Mouse (Mus musculus): ENCODE data around the gene Edf1. TPM values are rescaled to one million over a fixed set of nuclear protein-coding genes. Genes with fewer than 3 reads are reported as not detected.
"Not testable (repeated sequence)": the region's sequence is repeated elsewhere in the genome, so short reads cannot be mapped to it uniquely, and the experiment has no call there.

The Edf1 gene
- polyA plus RNA-seq, 1 experiment from 2014 or later: 364 TPM

DNA sequence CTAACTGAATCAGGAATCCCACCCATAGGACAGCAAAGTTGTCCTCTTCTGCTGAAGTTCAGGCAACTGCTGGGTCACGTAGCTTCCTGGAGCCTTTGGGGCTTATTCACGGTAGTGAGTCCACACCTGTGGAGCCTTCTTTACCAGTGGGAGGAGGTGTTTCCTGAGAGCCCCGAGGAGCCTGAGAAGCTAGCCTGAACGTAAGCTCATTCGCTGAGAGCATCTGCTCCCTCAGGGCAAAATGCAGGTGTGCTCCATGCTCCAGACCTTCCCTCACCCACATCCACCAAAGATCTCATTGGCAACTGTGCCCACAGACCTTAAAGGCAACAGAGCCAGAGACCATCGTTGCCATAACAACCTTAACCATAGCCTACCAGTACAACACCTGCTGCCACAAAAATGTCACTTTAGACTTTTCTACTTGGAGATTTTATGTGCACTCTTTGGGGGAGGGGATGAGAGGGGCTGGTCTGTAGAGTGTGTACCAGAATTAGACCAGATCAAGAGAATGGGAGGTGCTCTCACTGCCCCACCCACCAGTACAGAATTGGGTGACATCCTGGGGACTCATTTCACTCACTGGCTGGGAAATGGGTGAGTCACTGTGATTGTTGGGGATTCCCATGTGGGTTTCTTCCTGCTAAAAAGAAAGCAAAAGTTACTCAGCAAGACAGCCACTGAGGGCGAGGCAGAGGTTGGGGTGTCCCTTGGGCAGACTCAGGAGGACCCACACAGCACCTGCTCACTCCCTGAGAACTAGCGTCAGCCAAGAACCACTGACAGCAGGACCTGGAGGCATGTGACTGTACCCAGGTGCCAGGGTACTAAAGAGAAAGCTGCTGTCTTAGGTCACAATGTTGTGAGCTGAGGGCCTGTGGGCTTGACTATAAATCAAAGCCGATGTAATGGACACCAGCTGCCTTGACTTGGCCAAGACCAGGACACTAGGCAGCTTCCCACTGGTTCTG, 8.3 kb upstream of the Edf1 start:
- Histone ChIP-seq H3K4me3 (no peak overlapping the region), H3K36me3 (0 out of 2 replicates have a peak, but pooled peaks cover under 1% of the 10 kb centered on the region), H3K9me3 (replicated peaks) (no peaks in the 10 kb centered on the region), H3K27me3 (ENCODE audit: low read depth, poor library complexity, severe bottlenecking) (no peaks in the 10 kb centered on the region), H3K27ac (replicated peaks) (no peak overlapping the region), H3K4me1 (peaks cover 25% of the 10 kb centered on the region)
- 80% methylated on average over 9 of the region's 9 CpGs for WGBS
- no peak for DNase-seq (ENCODE audit: low spot score)

DNA sequence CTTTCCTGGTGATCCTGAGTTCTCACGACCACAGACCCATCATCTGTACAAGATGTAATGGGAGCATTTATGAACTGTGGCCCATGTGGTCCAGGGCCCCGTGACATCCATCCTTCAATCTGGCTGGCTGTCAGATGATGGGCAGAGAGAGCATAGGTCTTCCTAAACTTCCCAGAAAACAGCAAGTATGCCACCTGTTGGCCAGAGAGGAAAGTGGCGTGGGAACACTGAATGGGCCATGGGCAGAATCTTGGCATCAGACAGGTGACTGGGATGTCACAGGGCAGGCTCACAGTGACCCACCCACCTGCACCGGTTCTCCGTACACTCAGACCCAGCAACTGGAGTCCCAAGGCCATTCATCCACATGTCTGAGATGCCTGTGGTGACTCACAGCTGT, 6.5 kb upstream of the Edf1 start:
- no peaks in the 10 kb centered on the region for H3K9me3 ChIP-seq (replicated peaks)
- H3K27me3 ChIP-seq (ENCODE audit: low read depth, poor library complexity, severe bottlenecking): no peaks in the 10 kb centered on the region
- H3K36me3 ChIP-seq: no peaks in the 10 kb centered on the region
- 36% methylated on average over 5 of the region's 5 CpGs for WGBS
- no peak overlapping the region for H3K27ac ChIP-seq (replicated peaks)
- H3K4me1 ChIP-seq: peaks cover 9% of the 10 kb centered on the region
- no peak for DNase-seq (ENCODE audit: low spot score)
- no peak overlapping the region for H3K4me3 ChIP-seq

DNA sequence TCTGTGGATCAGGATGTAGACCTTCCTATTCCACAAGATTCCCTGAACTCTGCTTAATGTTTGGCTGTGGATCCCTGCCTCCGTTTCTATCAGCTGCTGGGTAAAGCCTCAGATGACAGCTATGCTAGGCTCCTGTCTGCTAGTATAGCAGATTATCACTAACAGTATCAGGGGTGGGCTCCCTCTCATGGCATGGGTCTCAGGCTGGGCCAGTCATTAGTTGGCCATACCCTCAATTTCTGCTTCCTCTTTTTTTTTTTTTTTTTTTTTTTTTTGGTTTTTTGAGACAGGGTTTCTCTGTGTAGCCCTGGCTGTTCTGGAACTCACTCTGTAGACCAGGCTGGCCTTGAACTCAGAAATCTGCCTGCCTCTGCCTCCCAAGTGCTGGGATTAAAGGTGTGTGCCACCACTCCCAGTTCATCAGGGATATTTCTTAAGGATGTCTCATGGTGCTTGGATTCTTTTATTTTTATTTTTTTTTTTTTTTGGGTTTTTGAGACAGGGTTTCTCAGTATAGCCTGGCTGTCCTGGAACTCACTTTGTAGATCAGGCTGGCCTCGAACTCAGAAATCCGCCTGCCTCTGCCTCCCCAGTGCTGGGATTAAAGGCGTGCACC, 4.4 kb upstream of the Edf1 start:
- H3K27ac ChIP-seq (replicated peaks); H3K27me3 ChIP-seq (ENCODE audit: low read depth, poor library complexity, severe bottlenecking); DNase-seq (ENCODE audit: low spot score); H3K9me3 ChIP-seq (replicated peaks); H3K36me3 ChIP-seq; H3K4me3 ChIP-seq: not testable (repeated sequence)
- WGBS: 91% methylated on average over 4 of the region's 4 CpGs
- peaks cover 17% of the 10 kb centered on the region for H3K4me1 ChIP-seq

DNA sequence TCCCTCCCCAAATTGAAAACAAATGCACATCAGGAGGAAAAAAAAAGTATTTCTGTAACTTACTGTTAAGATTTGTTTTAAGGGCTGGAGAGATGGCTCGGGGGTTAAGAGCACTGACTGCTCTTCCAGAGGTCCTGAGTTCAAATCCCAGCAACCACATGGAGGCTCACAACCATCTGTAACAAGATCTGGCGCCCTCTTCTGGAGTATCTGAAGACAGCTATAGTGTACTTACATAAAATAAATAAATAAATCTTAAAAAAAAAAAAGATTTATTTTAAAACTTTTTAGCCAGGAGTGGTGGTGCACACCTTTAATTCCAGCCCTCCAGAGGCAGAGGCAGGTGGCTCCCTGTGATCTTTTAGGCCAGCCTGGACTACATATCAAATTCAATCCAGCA, 2.2 kb upstream of the Edf1 start:
- 45% methylated on average over 2 of the region's 2 CpGs for WGBS
- peaks cover 10% of the 10 kb centered on the region for H3K36me3 ChIP-seq
- DNase-seq (ENCODE audit: low spot score); H3K9me3 ChIP-seq (replicated peaks); H3K27me3 ChIP-seq (ENCODE audit: low read depth, poor library complexity, severe bottlenecking); H3K27ac ChIP-seq (replicated peaks); H3K4me3 ChIP-seq: not testable (repeated sequence)
- H3K4me1 ChIP-seq: peaks cover 28% of the 10 kb centered on the region

DNA sequence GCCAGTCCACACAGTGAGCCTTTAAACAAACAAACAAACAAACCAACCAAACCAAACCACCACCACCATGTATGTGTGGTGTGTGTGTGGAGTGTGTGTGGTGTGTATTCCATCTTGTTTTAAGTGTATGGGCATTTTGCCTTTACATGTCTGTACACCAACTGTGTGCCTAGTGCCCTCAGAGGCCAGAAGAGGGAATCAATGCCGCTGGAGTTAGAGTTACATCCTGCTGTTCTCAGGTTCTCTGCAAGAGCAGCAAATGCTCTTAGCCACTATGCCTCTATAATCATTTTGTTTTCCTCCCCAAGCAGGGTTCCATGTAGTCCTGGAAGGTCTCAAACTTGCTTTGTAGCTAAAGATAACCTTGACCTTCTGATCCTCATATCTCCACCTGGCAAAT, 1.4 kb upstream of the Edf1 start:
- peak overlapping the region; percentile 95; the same call in 1 of the 2 replicates for H3K4me3 ChIP-seq
- no peak overlapping the region for H3K27ac ChIP-seq (replicated peaks)
- WGBS: 59% methylated on average over 1 of the region's 1 CpGs
- H3K27me3 ChIP-seq (ENCODE audit: low read depth, poor library complexity, severe bottlenecking): no peaks in the 10 kb centered on the region
- H3K36me3 ChIP-seq: peaks cover 19% of the 10 kb centered on the region
- no peaks in the 10 kb centered on the region for H3K9me3 ChIP-seq (replicated peaks)
- peaks cover 28% of the 10 kb centered on the region for H3K4me1 ChIP-seq
- no peak for DNase-seq (ENCODE audit: low spot score)

DNA sequence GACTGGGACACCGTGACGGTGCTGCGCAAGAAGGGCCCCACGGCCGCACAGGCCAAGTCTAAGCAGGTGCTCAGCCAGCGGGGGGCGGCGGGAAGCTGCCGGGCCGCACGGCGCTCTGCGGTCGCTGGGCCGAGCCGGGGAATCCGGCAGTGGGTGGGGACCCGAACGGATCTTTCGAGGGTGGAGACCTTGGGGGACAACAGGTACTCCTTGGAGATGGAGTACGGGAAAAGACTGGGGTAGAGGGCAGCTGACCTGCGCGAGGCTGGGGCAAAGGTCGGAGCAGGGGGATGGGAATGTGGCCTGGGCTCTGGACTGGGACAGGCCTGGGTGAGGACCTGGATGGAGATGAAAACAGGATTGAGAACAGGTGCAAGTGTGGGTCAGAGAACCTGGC, 315 bp downstream of the Edf1 start:
- Histone ChIP-seq H3K27ac (replicated peaks) (peak overlapping the region; percentile 94), H3K36me3 (peaks cover 35% of the 10 kb centered on the region), H3K4me3 (peak overlapping the region; percentile 95), H3K27me3 (ENCODE audit: low read depth, poor library complexity, severe bottlenecking) (no peaks in the 10 kb centered on the region), H3K9me3 (replicated peaks) (no peaks in the 10 kb centered on the region), H3K4me1 (peaks cover 28% of the 10 kb centered on the region)
- DNase-seq (ENCODE audit: low spot score): no peak
- WGBS: under 1% methylated on average over 24 of the region's 24 CpGs

DNA sequence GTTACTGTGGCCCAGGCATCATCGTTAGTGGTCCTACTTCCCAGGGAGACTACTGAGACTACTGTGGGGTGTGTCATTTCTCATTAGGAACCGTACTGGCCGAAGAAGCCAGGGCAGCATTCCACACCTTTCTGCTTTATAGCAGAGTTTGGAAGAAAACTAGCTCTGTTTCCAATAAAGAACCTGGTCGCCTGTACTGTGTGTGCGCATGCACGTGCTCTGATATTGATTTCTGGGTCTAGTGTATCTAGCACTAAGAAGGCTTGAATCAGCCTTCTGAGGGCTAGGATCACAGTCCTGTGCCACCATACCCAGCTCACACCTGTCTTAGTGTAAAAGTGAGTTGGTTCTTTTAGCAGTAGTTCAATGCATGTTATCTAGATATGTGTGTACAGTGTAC, 1.1 kb downstream of the Edf1 start:
- 85% methylated on average over 6 of the region's 6 CpGs for WGBS
- Histone ChIP-seq H3K27ac (replicated peaks) (0 out of 2 replicates have a peak overlapping the region, but pooled peaks have one; percentile 94), H3K27me3 (ENCODE audit: low read depth, poor library complexity, severe bottlenecking) (no peaks in the 10 kb centered on the region), H3K36me3 (peaks cover 43% of the 10 kb centered on the region), H3K9me3 (replicated peaks) (no peaks in the 10 kb centered on the region), H3K4me3 (peak overlapping the region; percentile 95), H3K4me1 (peaks cover 28% of the 10 kb centered on the region)
- DNase-seq (ENCODE audit: low spot score): no peak

DNA sequence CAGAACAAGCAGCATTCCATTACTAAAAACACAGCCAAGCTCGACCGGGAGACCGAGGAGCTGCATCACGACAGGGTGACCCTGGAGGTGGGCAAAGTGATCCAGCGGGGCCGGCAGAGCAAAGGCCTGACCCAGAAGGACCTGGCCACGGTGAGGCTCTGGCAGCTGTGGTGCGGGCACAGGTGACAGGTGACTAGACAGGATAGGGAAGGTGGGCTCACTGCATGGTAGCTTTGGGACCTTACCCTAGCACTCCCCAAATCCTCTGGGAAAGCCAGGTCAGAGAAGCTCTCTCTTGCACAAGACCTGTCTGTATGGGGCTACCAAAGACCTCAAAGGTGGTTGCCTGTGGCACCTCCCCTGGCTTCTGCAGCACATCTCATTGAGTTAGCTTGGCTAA, 2.9 kb downstream of the Edf1 start:
- Histone ChIP-seq H3K36me3 (peaks cover 61% of the 10 kb centered on the region), H3K4me3 (no peak overlapping the region), H3K4me1 (peaks cover 28% of the 10 kb centered on the region), H3K27ac (replicated peaks) (no peak overlapping the region), H3K9me3 (replicated peaks) (no peaks in the 10 kb centered on the region), H3K27me3 (ENCODE audit: low read depth, poor library complexity, severe bottlenecking) (no peaks in the 10 kb centered on the region)
- DNase-seq (ENCODE audit: low spot score): no peak
- WGBS: 88% methylated on average over 8 of the region's 8 CpGs

DNA sequence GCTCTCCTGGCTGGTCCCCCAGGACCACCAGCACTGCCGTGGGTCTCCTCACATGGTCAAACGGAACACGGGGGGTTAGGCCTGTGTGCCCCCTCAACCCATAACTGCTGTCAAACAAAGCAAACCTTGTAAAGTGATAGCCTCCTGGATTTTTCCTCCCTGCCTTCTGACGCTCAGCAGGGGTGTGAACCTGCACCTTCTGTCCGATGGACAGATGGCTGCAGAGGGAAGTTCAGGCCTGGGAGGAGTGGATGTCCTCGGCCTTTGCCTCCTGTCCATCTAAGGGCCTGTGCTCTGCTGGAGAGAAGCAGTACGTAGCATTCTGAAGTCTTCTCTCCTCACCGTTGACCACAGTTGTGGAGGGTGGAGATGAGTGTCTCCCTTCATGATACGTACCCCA, 4.3 kb downstream of the Edf1 start:
- Histone ChIP-seq H3K27ac (replicated peaks) (no peak overlapping the region), H3K27me3 (ENCODE audit: low read depth, poor library complexity, severe bottlenecking) (no peaks in the 10 kb centered on the region), H3K9me3 (replicated peaks) (no peaks in the 10 kb centered on the region), H3K4me3 (no peak overlapping the region), H3K36me3 (peaks cover 75% of the 10 kb centered on the region), H3K4me1 (peaks cover 21% of the 10 kb centered on the region)
- 85% methylated on average over 9 of the region's 9 CpGs for WGBS
- DNase-seq (ENCODE audit: low spot score): no peak

DNA sequence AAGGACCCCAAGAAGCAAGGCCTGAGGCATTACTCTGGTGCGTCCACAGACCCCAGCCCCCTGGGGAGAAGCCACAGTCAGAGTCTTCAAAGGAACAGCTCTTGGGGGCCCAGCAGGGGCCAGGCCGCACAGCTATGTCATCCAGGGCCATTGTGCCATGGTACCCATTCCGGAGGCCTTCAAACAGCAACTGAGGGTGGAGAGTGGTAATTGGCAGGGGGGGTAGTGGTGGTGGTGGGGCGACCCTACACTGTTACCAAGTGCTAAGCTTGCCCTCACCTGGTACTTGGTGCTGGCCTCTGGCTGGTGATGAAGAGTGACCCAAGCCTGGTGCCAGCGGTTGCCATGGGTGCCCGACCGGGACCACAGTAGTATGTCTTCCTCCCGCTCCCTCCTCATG, 8.1 kb downstream of the Edf1 start:
- no peak for DNase-seq (ENCODE audit: low spot score)
- Histone ChIP-seq H3K9me3 (replicated peaks) (no peaks in the 10 kb centered on the region), H3K36me3 (peaks cover 100% of the 10 kb centered on the region), H3K27me3 (ENCODE audit: low read depth, poor library complexity, severe bottlenecking) (no peaks in the 10 kb centered on the region), H3K4me1 (no peaks in the 10 kb centered on the region; the same call in 1 of the 2 replicates), H3K4me3 (no peak overlapping the region), H3K27ac (replicated peaks) (no peak overlapping the region)
- WGBS: 86% methylated on average over 8 of the region's 8 CpGs

DNA sequence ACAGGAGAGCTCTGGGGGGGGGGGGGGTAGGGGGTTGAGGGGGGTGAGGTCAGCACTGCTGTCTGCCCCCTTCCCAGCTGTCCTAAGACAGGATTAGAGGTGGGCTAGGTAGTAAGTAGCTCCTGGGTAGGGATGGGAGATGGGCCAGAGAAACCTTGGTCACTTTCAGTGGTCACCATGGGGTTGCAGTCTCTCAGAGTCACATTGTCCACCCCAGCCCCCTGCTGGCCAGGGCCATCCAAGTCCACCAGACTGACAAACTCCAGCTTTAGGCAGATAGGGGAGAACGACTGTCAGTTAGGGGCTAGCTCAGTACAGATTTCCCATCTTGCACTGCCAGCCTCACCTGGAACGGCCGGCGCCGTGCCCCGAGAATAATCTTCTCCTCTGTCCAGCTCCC, 8.9 kb downstream of the Edf1 start:
- 89% methylated on average over 6 of the region's 6 CpGs for WGBS
- Histone ChIP-seq H3K27ac (replicated peaks) (no peak overlapping the region), H3K27me3 (ENCODE audit: low read depth, poor library complexity, severe bottlenecking) (no peaks in the 10 kb centered on the region), H3K9me3 (replicated peaks) (no peaks in the 10 kb centered on the region), H3K36me3 (peaks cover 100% of the 10 kb centered on the region), H3K4me1 (no peaks in the 10 kb centered on the region; the same call in 1 of the 2 replicates), H3K4me3 (no peak overlapping the region)
- no peak for DNase-seq (ENCODE audit: low spot score)

DNA sequence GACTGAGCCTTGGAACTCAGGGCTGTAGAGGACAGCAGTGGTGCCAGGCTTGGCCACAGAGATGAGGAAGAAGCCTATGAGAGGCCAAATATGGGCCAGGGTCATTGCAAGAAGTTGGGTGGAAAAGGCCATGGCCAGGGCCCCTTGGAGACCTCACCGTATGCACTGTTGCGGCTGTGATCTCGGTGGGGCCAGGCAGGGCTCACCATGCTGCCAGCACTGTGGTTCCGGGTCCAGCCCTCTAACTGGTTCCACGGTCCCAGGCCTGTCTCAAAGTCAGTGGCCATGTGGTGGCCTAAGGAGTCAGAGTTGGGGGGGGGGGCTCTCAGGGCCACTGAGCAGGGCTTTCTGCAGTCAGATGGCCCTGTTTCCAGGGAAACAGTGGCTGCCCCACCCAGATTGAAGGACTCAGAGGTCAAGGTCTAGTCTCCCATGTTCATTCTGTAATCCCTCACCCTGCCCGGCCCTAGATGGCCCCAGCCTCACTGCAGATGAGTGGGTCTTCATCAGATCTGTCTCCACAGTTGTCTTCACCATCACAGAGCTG, 10.9 kb downstream of the Edf1 start:
- 92% methylated on average over 6 of the region's 6 CpGs for WGBS
- H3K4me3 ChIP-seq: no peak overlapping the region
- no peak for DNase-seq (ENCODE audit: low spot score)
- peaks cover 8% of the 10 kb centered on the region for H3K4me1 ChIP-seq
- no peaks in the 10 kb centered on the region for H3K27me3 ChIP-seq (ENCODE audit: low read depth, poor library complexity, severe bottlenecking)
- H3K27ac ChIP-seq (replicated peaks): 0 out of 2 replicates have a peak overlapping the region, but pooled peaks have one; percentile 1
- H3K36me3 ChIP-seq: peaks cover 99% of the 10 kb centered on the region
- H3K9me3 ChIP-seq (replicated peaks): no peaks in the 10 kb centered on the region

DNA sequence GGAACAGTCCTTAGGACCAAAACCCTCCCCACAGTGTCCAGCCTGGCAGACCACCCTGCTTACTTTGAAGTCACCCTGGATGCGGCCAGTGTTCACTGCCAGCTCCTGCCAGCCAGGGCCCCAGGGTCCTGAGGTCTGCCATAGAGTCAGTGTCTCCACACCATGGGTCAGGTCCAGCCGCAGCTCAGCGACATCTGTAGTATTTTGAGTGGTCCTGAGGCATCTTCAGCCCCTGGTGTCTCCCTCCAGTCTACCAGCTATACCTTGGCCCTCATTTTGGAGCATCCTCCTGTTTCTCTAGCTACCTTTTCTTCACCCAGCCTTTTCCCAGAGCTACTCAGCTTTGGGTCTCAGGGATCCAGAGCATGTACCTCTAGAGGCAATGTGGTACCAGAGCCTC, 11.7 kb downstream of the Edf1 start:
- Histone ChIP-seq H3K4me3 (no peak overlapping the region), H3K36me3 (peaks cover 91% of the 10 kb centered on the region), H3K9me3 (replicated peaks) (no peaks in the 10 kb centered on the region), H3K27me3 (ENCODE audit: low read depth, poor library complexity, severe bottlenecking) (no peaks in the 10 kb centered on the region), H3K4me1 (peaks cover 16% of the 10 kb centered on the region), H3K27ac (replicated peaks) (no peak overlapping the region)
- 92% methylated on average over 3 of the region's 3 CpGs for WGBS
- DNase-seq (ENCODE audit: low spot score): no peak

Data from midbrain, embryonic 10.5 days (tissue).